Mouse (Mus musculus): ENCODE results near the gene Insrr.
"Not testable (repeated sequence)": the region's sequence is repeated elsewhere in the genome, so short reads cannot be mapped to it uniquely, and the experiment has no call there.

Insrr gene

DNA sequence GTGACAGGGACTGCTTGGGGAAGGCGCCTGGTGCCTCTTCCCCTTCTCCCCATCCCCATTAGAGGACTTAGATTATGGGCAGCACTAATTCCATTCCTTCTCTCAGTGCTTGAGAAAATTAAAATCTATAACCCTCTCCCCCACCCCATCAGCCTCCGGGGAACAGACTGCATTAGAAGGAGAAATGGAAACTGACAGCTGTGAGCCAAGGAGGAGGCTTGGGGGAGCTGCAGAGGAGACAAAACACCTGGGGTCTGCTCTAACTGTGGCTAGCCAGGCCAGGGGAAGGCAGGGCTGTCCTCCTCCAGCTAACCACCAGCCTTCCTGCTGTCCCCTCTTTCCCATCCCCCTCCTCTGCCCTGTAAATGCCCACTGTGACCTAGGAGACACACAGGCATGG, 17.7 kb upstream of the Insrr start:
- no peak for DNase-seq (ENCODE audit: low read depth)

DNA sequence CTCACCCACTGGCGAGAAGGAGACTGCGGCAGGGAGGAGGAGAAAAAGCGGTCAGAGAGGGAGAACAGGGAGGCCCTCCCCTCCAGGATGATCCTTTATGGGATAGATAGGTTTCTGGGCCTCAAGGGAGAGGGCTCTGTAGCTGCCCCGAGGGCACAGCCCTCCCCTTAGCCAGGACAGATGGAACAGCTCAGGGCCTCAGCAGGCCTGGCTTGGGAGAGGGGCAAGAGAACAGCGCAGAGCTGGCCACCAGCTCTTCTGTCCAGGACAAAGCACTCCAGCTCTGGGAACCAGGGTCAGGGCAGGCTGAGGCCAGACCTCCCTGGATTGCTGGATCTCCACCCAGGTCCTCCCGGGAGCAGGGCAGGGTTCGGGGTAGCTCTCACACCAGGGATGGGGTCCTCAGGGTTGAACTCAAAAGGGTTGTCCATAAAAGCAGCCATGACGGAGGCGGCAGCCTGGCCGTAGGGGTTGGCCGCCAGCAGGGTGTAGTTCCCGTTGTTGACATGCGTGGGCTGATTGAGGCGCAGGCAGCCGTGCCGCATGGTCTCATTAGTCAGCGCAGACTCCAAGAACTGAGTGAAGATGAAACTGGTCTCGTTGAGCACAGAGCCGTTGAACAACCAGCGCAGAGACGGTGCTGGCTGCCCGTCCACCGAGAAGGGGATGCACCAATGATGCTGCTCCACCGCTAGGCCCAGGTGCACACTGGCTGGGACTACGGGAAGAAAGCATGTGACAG, 13.3 kb upstream of the Insrr start:
- no peak for DNase-seq (ENCODE audit: low read depth)

DNA sequence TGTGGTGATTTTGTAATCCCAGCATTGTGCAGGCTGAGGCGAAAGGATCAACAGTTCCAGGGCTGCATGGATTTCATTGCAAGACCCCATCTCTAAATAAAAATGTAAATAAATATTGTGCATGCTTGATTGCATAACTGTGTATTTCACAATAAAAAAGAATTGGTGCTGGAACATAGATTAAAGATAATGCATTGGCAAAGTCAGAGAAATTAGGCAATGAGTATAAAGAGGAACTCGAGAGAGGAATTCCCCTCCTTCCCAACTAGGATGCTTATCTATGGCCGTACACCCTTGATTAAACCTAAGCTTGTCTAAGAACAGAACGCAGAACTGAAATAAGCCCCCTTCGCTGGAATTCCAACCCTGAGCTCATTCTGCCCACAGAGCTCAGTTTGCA, 11.6 kb upstream of the Insrr start:
- no peak for DNase-seq (ENCODE audit: low read depth)

DNA sequence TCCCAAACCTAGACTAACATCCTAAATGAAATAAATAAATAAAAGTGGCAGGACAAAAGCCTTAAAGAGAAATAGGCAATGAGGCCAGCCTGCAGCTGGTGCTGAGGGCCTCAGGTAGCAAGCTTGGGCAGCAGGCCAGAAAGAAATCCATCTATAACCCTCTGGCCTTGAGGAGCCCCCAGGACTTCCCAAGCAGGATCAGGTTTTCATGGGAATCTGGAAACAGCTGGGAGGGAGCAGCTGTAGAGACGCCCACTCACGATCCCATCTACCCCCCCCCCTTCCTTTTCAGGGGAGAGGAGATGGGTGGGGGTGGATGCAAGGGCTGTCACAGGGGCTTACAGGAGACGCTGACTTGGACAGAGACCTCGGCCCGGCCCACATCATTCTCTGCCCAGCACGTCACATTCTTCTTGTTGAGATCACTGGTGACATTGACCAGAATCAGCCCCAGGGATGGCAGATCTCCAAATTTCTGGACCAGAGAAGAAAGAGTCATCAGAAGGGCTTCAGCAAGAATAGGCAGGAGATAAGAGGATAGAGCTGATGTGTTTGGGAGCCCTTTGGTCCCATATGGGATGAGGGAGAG, 11.0 kb upstream of the Insrr start:
- no peak for DNase-seq (ENCODE audit: low read depth)

DNA sequence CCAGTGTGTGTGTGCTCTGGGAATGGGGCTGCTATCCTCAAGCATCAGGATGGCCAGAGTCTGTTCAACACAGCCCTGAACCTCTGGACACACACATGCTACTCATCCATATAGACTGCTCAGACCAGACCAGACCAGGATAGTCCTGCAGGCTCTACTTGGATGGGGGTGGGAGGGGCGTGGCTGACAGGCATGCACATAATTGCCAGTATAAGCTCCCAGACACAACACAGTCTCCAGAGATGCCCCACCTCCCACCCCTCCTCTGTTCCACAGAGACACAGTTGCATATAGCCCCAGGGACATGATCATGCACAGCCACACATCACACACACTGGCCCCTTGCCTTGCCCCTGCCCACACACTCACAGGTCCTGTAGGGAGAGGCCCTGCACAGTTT, 7.5 kb upstream of the Insrr start:
- DNase-seq (ENCODE audit: low read depth) = no peak

DNA sequence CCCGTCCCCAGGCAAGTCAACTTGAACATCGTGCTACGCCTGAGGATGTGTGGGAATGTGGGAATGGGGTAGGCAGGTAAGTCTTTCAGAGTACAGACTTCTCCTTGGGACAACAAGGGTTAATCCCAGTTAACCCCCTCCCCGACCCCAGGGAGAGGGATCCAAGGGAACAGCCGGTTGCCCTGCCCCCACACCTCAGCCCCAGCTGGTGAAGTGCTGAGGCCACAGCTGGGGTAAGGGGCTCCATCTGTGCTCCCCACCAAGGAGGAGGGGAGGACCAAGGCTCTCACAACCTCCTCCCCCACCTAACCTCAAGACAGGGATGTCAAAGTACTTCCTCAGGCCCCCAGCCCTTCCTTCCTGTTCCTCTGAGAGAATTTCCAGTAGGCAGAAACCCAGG, 7.0 kb upstream of the Insrr start:
- DNase-seq (ENCODE audit: low read depth) = no peak

DNA sequence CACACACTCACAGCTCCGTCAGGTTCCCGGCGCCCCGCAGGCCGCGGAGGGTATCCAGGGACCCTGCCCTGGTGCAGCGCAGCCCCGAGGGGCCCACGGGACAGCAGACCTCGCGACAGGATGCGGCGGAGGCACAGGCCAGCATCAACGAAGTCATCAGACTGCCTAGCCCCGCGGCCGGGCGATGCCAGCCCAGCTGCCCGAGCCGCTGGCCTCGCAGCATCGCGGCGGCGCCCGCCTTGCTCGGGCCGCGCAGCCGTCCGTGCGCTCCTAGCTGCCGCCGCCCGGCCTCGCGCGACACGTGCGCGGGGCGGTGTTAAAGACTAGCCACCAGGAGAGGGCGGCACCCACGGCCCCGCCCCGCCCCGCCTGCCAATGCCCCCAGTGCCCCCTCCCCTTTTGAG, 1.8 kb upstream of the Insrr start, which contains the start of gene Ntrk1:
Gene Ntrk1 (minus strand): TSS at position 241 of the 404 bp plus-strand sequence.
- DNase-seq (ENCODE audit: low read depth) = peak; percentile 37

DNA sequence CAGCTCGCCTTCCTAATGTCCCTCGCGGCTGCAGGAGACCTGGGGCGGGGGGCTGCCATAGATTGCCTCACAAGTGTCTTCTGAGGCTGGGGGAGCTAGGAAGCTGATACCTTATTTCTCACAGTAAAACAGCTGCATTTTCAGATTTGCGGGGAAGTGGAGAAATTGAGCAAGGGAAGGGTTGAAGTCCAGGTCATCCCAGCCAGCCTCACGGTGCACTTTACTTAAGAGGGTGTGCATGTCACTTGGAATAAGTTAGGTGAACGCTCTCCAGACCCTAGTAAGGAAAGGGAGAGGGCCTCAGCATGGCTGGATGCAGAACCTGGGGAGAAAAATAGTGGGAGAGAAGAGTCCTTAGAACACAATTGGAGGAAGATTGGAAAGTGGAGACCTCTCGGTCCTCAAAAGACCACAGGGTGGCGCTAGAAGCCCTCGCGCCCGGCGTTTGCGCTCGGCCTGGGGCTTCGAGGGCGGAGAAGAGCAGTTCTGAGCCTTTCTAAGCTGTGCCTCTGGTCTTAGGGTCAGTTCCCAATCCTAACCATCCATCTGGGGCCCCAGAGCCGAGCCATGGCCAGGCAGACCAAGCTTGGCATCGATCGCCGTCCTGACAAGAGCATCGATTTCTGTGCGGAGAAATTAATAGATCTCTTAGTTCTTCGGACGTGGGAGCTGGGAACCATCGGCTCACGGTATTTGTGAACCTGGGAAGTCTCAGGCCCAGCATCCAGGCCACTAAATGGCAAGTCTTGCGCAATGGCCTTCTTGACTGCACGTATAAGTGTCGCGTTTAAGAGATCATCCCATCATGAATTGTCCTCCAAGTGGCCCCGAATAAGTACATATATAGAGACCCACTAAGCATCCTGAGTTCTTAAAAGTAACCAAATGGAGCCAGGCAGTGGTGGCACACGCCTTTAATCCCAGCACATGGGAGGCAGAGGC, 1.1 kb upstream of the Insrr start:
- peak; percentile 82 for DNase-seq (ENCODE audit: low read depth)

DNA sequence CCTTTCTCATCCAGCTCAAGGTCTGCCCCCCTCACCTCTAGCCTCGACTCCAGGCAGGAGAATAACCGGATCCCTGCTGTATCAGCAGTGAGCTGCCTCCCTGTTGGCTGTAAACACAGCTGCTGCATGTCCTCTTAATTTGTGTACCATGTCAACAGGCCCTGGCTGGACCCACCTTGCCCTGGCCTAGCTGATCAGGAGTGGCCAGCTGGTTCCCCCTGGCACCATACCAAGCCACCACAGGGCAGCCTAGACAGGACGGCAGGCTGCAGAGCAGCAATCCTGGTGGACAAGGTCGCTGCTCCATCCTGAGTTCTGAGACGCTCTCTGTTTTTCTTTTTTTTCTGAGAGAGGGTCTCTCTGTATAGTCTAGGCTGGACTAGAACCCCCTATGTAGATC, 4.9 kb downstream of the Insrr start:
- no peak for DNase-seq (ENCODE audit: low read depth)

DNA sequence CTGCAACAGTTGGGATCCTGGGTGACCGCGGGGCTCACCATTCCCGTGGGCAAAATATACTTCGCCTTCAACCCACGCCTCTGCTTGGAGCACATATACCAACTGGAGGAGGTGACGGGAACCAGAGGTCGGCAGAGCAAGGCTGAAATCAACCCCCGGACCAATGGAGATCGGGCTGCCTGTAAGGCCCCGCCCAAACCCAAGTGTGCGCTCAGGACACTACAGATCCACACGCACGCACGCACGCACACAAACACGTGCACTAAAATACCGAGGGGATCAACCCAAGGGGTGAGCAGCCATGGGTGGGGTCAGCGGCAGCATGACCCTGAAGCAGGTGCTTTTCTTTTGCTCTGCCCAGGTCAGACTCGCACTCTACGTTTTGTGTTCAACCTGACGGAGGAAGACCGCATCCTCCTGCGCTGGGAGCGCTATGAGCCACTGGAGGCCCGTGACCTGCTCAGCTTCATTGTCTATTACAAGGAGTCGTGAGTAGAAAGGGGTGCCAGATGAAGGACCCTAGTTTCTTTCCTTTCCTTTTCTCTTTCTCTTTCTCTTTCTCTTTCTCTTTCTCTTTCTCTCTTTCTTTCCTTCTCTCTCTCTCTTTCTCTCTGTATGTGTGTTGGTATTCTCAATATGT, 7.4 kb downstream of the Insrr start:
- DNase-seq (ENCODE audit: low read depth) = peak; percentile 74

DNA sequence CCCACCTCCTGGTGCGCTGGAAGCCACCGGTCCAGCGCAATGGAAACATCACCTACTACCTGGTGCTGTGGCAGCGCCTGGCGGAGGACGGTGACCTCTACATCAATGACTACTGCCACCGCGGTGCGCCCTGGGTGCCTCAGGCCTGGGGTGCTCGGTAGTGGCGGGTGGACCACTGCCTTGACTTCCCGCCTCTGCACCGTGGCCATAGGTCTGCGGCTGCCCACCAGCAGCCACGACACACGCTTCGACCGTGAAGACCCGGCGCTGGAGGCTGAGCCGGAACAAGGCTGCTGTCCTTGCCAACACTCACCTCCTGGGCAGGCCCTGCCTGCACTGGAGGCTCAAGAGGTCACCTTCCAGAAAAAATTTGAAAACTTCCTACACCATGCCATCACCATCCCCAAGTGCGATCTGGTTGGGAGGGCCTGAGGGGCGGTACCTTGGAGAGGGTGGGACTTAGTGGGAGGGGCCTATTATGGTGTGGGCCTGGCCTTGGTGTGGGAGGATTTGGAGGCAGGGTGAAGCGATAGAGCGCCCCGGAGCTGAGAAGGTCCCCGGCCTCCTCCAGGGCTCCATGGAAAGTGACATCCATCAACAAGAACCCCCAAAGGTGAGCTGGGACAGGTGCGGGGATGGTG, 12.7 kb downstream of the Insrr start:
- no peak for DNase-seq (ENCODE audit: low read depth)

DNA sequence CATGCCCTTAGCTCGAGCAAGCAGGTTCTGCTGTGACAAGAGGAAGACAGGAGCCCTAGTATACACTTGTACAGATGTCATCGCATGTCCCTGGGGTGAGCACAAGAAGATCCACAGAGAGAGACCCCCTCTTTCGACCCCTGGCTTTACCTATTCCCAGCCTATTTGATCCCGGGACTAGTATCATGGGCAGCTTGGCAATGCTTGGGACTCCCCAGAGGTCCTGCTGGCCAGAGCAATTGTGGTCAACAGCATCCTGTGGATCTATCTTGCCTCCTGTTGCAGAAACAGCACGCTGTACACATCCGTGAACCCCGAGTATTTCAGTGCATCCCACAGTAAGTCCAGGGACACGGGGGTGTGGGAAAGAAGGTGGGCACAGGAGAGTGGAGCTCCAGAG, 14.5 kb downstream of the Insrr start:
- no peak for DNase-seq (ENCODE audit: low read depth)

DNA sequence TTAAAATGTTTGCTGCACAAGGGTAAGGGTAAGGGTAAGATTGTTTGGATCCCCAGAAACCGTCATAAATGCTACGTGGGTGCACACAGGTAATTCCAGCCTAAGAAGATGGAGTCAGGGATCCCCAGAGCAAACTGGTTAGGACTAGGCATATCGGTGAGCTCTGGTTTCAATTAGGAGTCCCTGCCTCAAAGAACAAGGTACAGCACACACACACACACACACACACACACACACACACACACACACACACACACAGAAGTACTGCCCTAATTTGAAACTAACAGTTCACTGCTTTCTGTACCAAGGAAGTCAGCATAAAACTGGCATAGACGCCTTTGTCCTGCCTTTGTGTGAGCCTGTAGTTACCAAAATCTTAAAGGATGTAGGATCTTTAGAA, 15.7 kb downstream of the Insrr start:
- no peak for DNase-seq (ENCODE audit: low read depth)

DNA sequence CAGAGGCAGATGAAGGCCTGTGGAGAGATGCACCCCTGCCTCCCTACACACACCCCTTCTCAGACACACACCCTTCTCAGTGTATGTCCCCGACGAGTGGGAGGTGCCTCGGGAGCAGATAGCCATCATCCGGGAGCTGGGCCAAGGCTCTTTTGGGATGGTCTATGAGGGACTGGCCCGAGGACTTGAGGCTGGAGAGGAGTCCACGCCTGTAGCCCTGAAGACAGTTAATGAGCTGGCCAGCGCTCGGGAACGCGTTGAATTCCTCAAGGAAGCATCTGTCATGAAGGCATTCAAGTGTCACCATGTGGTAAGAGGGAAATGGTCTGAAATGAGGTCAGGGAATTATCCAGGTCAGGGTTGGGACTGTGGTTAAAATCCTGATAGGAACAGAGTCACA, 16.1 kb downstream of the Insrr start:
- DNase-seq (ENCODE audit: low read depth) = no peak

DNA sequence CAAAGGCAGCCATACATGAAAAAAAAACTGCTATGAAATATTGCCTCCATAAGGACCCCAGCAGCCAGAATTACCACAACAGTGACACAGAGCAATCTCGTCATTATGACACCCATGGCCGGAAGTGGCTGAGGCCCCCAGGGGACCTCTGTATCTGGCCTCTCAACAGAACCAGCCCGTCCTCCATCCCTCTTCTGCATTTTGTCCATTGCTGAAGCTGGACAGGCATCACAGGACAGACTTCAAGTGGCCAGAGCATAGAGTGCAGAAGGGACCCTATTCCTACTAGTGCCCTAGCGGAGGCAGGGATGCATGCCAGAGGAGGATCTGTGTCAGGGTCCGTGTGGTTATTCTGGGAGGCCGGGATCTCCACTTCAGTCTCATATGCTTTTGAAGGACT, 19.4 kb downstream of the Insrr start:
- no peak for DNase-seq (ENCODE audit: low read depth)

DNA sequence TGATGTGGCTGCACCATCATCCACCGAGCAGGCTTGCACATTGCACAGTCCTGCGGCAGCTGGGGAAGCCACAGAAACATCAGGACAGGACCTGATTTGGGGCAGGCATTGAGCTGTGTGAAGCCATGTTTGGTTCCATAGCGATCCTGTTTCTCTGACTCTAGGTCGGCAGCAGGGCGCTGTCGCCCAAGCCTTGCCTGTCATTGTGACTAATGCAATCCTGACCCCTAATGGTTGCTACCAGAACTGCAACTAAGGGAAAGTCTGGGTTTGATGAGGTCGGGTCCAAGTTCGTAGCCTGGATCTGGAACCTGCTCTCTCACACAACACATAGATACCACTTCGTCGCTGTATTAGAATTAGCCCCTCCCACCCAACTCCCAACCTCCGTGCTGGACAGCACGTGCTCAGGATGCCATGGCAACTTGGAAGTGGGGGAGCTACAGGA, 19.9 kb downstream of the Insrr start:
- DNase-seq (ENCODE audit: low read depth) = peak; percentile 94

DNA sequence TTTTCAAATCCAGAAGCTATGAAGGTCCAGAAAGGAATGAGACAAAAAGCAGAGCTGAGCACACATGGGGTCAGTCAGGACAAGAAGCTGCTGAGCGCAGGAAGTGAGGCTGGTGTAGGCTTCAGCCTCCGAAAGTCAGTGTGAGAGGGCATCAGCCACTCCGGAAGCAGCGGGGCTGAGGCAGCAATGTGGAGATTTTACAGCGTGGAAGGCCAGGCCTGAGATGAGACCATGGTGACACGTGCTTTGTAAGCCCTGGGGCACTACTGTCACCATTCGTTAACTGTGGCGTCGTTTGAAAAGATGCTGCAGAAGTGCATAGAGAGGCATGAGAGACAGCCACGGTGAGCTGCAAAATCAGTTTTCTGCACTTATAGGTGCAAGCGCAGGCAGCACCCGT, 21.5 kb downstream of the Insrr start:
- DNase-seq (ENCODE audit: low read depth) = no peak

DNA sequence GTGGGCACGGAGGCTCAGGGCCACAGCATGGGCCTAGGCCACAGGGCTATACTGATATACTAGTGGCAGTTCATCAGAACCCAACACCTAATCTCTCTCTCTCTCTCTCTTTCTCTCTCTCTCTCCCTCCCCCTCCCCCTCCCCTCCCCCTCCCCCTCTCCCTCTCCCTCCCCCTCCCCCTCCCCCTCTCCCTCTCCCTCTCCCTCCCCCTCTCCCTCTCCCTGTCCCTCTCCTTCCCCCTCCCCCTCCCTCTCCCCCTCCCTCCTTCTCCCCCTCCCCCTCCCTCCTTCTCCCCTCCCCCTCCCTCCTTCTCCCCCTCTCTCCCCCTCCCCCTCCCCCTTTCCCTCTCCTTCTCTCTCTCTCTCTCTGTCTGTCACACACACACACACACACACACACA, 27.5 kb downstream of the Insrr start, which contains the start of gene Pear1:
Gene Pear1 (minus strand): TSS at position 101 of the 400 bp plus-strand sequence.
- not testable (repeated sequence) for DNase-seq (ENCODE audit: low read depth)

DNA sequence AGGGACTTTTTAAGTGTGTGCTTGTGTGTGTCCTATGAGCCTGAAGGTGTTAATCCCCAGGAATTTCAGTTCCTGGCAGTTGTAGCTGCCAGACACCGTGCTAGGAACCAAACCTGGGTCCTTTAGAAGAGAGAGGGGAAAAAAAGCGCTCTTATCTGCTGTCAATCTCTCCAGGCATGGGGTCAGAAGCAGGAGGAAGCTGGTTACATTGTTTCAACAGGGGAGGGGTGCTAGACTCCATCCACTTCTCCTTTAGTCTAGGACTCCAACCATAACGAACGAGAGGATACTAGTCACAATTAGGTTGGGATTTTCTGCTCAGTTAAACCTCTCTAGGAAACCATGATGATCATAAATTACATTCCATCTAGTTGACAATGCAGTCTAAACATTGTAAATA, 31.7 kb downstream of the Insrr start:
- DNase-seq (ENCODE audit: low read depth) = no peak

DNA sequence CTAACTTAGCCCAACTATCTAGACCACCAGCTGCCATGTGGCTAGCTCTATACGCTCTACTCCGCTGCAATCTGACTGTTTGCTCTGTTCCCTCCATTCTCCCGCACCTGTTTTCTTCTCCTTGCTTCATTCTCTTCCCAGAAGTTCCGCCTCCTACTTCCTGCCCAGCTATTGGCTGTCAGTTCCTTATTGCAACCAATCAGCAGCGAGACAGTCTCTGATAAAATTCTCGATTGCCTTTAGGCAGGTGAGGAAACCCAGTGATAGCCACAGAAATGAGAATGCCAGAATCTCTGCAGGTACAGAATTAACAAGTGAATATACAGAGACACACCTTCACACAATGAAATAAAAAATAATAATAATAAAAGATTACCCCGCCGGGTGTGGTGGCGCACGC, 32.3 kb downstream of the Insrr start:
- peak; percentile 34 for DNase-seq (ENCODE audit: low read depth)

DNA sequence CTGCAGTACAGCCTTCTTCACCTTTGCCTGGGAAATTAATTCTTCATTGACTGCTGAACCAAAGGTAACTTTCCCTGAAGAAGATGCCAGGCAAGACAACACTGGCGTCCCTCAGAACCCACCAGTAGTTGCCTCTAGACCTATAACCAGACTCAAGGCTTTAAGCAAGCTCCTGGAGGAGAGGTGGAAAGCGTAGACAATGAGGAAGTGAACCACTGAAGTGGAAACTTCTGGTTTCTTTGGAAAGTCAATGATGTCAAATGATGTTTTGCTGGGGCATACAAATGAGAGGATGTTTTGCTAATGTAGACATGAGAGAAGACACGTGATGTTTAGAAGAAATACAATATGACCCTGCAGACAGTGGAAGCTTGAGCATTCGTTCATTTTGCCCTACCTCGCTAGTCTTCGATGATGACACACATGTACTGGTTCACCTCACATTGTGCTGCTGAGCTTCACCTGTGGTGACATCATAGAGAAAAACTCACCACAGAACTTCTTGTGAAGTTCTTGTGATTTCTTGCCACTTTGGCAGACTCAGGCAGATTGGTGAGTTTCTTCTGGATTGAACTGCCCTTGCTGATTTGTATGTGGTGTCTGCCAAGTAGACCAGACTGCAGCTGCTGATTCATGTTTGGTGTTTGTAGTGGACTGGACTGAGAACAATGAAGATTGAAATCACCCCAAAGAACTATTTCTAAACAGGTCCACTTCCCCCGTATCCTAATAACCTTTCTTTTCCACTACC, 35.5 kb downstream of the Insrr start:
- DNase-seq (ENCODE audit: low read depth) = peak; percentile 65

All from induced T-regulatory cell, adult 2 months (primary cell).